Mouse (Mus musculus) heart, embryonic 14.5 days (tissue): ENCODE measurements around the gene Tcta. TPM values are rescaled to one million over a fixed set of nuclear protein-coding genes. Genes with fewer than 3 reads are reported as not detected.
A peak's percentile ranks its signal among the peaks of the same experiment; 100 is the strongest.
"Not testable (repeated sequence)": the region's sequence is repeated elsewhere in the genome, so short reads cannot be mapped to it uniquely, and the experiment has no call there.

ENCODE experiments used
- ATAC-seq: fragments of 200-750 bp; cut with Nextera tagmentation; 2 replicates; pipeline ENCODE4 v1.8.0; 2017; ENCODE audit warnings: low read depth, moderate TSS enrichment; ENCODE audit not compliant: insufficient number of reproducible peaks, insufficient read depth, low FRiP score
- H3K27ac ChIP-seq, 2 experiments: fragments of 200-500 bp in 1 of 2; fragments of 300-500 bp in 1 of 2; sonication (generic) in 1 of 2; replicated peaks in 1 of 2; 2 replicates each; pipeline ENCODE4 v1.5.1; 2012 to 2014; ENCODE audit warnings: low read depth in 2 of 2, low read length in 2 of 2, control low read depth in 1 of 2, mild to moderate bottlenecking in 1 of 2, mixed read lengths in 1 of 2; ENCODE audit not compliant: control insufficient read depth in 1 of 2, insufficient read depth in 1 of 2
- H3K27me3 ChIP-seq: fragments of 300-500 bp; sonication (generic); 2 replicates; pipeline ENCODE4 v1.6.1; 2014; ENCODE audit warnings: mild to moderate bottlenecking, low read length, control low read depth; ENCODE audit not compliant: control insufficient read depth, insufficient read depth
- H3K36me3 ChIP-seq: fragments of 300-500 bp; sonication (generic); 2 replicates; pipeline ENCODE4 v1.6.1; 2014; ENCODE audit warnings: mild to moderate bottlenecking, control low read depth, low read length, mixed read lengths; ENCODE audit not compliant: control insufficient read depth, insufficient read depth
- H3K4me1 ChIP-seq, 2 experiments: fragments of 200-500 bp in 1 of 2; fragments of 300-500 bp in 1 of 2; sonication (generic) in 1 of 2; 2 replicates each; pipeline ENCODE4 v1.6.1; 2012 to 2014; ENCODE audit warnings: low read length in 2 of 2, control low read depth in 1 of 2, mixed read lengths in 1 of 2; ENCODE audit not compliant: control insufficient read depth in 2 of 2, insufficient read depth in 2 of 2
- H3K4me2 ChIP-seq: fragments of 300-500 bp; sonication (generic); 2 replicates; pipeline ENCODE4 v1.6.1; 2014; ENCODE audit warnings: mild to moderate bottlenecking, low read length
- H3K4me3 ChIP-seq, 2 experiments: fragments of 200-500 bp in 1 of 2; fragments of 300-500 bp in 1 of 2; sonication (generic) in 1 of 2; 2 replicates each; pipeline ENCODE4 v1.5.1; 2012 to 2014; ENCODE audit warnings: low read length in 2 of 2, mild to moderate bottlenecking in 2 of 2, control low read depth in 1 of 2, low read depth in 1 of 2, moderate library complexity in 1 of 2; ENCODE audit not compliant: control insufficient read depth in 1 of 2, insufficient read depth in 1 of 2
- H3K9ac ChIP-seq: fragments of 300-500 bp; sonication (generic); 2 replicates; pipeline ENCODE4 v1.6.1; 2014; ENCODE audit warnings: mild to moderate bottlenecking, low read length
- H3K9me3 ChIP-seq: fragments of 300-500 bp; sonication (generic); 2 replicates; pipeline ENCODE4 v1.6.1; 2016; ENCODE audit warnings: low read length, control low read depth; ENCODE audit not compliant: control insufficient read depth
- WGBS: fragments of 180-500 bp; shearing (Covaris S2); extraction: QIAGEN DNeasy Blood & Tissue Kit; methylation state at CpG from one replicate; pipeline ENCODE4 v1.1.7; 2014; 5-methylcytosine and 5-hydroxymethylcytosine counted together
- polyA plus RNA-seq: library from polyadenylated mRNA; unstranded; fragments of >200 nt; fragmentation: Nextera tagmentation; extraction: Ambion mirVana; gene quantifications from 2 replicates; pipeline ENCODE4 v1.2.1, GENCODE M21; 2014

Tcta gene
- polyA plus RNA-seq, 1 experiment from 2014 or later, result 39.4 TPM

DNA sequence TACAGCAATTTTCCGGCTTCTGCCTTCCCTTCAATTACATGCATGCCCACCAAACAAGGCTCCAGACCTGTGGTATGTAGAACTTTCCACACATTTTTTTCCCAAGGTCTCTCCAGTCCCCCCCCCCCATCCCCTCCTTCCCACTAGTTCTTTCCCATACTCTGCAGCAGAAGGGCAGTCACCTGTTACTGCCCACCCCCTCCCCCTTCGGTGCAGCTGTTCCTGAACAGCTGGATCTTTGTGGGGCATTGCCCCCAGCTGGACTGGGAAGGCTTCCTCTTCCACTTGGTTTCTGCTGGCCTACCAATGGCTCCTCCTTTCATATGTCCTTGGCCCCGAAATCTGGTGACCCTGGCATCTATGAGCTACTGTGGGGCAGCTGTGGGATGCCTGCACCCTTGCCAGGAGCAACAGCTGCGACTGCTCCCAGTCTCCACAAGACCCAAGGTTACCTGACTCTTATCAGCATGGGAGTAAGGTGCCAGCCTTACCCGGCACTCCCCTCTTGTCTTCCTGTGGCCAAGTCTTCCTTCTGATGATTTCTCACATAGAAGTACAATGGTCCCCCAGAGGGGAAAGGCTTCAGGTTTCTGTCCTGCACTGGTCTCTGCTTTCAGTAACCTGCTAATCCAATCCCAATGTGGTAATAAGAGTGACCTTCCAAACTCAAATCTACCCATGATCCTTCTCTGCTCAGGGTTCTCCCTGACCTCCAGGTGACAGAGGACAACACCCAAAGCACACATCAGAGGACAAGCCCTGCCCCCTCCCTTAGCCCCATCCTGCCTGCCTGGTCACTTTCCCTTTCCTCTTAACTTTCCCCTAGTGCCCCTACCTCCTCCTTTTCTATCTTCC lies 31.3 kb downstream of the Tcta start:
- Histone ChIP-seq H3K36me3 (no peaks in the 10 kb centered on the region), H3K4me2 (no peak overlapping the region), H3K4me3 (no peak overlapping the region), H3K9me3 (no peaks in the 10 kb centered on the region), H3K4me1 (peaks cover 15 to 19% of the 10 kb centered on the region in 2 experiments), H3K9ac (no peak overlapping the region), H3K27ac (peak overlapping the region in 1 of 2 experiments; percentile 42; a peak in 1 of 4 replicates), H3K27me3 (no peaks in the 10 kb centered on the region)
- ATAC-seq, result no peak
- 67% methylated on average over 5 of the region's 5 CpGs for WGBS

DNA sequence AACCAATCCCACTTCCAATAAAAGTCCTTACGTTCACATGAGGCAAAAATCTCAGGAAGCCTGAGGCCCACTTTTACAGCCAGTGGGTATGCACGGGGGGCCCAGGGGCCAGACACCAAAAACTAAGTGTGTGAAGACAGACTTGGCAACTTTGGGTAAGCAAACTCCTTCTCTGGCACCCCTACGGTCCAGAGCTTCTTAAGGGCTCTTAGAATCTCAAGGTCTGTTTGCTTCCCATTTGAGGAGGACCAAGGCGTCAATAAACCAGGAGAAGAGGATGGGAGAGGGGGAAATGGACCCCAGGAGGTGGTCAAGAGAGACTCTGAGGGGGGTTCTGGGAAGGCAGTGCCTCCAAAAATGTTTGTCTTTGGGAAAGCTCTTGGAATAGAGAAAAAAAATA lies 32.5 kb downstream of the Tcta start:
- Histone ChIP-seq H3K27me3 (no peaks in the 10 kb centered on the region), H3K4me2 (no peak overlapping the region), H3K36me3 (no peaks in the 10 kb centered on the region), H3K9ac (no peak overlapping the region), H3K27ac (no peak overlapping the region), H3K9me3 (no peaks in the 10 kb centered on the region), H3K4me1 (peaks cover 18 to 21% of the 10 kb centered on the region in 2 experiments), H3K4me3 (no peak overlapping the region)
- no peak for ATAC-seq
- 84% methylated on average over 4 of the region's 4 CpGs for WGBS

DNA sequence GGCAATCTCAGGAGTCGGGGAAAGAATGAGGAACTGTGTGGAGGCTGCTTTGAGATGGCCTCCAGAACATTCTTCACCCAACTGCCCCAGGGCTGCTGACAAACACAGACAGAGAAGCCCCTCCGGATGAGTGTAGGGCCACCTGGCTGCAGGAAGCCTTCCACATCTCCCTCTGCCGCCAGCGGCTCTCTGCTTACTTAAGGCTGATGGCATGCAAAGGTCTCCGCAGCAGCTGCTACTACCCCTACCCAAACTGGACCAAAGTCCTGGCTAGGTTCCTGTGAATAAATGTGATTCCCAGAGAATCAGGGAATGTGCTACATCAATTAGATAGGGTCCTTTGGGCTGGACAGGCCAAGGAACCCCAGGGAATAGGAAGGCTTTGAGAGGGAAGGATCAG lies 33.3 kb downstream of the Tcta start:
- Histone ChIP-seq H3K27me3 (no peaks in the 10 kb centered on the region), H3K4me3 (no peak overlapping the region), H3K4me2 (no peak overlapping the region), H3K27ac (no peak overlapping the region), H3K9ac (no peak overlapping the region), H3K4me1 (peaks cover 22 to 27% of the 10 kb centered on the region in 2 experiments), H3K36me3 (no peaks in the 10 kb centered on the region), H3K9me3 (no peaks in the 10 kb centered on the region)
- 45% methylated on average over 5 of the region's 5 CpGs for WGBS
- no peak for ATAC-seq

DNA sequence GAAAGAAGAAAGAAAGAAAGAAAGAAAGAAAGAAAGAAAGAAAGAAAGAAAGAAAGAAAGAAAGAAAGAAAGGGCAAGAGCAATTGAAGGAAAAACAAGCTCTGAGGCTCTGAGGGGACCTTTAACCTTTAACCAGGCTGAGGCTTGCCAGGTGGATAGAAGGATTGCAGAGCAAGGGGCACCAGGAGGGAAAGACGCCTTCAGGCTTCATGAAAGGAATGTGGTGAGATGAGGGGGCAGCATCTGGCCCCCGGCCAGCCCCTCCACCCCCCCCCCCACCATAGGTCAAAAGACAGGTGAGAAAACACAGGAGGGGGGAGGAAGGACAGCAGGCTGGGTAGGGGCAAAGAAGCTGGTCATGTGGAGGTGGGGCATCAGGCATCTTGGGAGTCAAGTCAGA lies 34.0 kb downstream of the Tcta start:
- Histone ChIP-seq H3K27ac (no peak overlapping the region), H3K4me1 (peaks cover 26 to 32% of the 10 kb centered on the region in 2 experiments)
- 28% methylated on average over 2 of the region's 2 CpGs for WGBS

DNA sequence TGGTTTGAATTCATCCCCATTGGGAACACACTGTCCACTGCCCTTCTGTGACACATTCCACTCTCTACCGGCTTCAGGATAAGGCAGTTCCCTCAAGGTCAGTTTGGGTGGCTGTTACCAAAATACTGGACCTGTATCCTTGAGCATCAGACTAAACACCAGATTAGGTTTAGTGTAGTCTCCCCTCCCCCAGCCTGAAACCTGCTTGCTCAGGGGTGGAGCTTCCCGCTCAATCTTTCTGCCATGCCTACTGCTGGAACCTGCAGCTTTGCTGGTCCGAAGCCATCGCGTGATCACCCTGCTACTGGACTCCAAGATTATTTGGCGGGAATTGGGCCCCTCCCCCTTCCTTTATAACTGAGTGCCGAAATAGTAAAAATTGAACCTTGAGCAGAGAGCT lies 37.3 kb downstream of the Tcta start:
- not testable (repeated sequence) for H3K9me3 ChIP-seq, H3K4me3 ChIP-seq, H3K9ac ChIP-seq, H3K4me2 ChIP-seq, H3K27me3 ChIP-seq, H3K36me3 ChIP-seq, H3K27ac ChIP-seq, ATAC-seq
- 59% methylated on average over 6 of the region's 7 CpGs for WGBS
- H3K4me1 ChIP-seq, result peaks cover 24 to 38% of the 10 kb centered on the region in 2 experiments

More for the DNA sequence above, 34.0 kb downstream of the Tcta start:
- Histone ChIP-seq H3K9ac (no peak overlapping the region; the same call in 1 of the 2 replicates), H3K4me3 (no peak overlapping the region), H3K27me3 (no peaks in the 10 kb centered on the region), H3K4me2 (no peak overlapping the region), H3K9me3 (no peaks in the 10 kb centered on the region), H3K36me3 (no peaks in the 10 kb centered on the region)
- no peak for ATAC-seq

DNA sequence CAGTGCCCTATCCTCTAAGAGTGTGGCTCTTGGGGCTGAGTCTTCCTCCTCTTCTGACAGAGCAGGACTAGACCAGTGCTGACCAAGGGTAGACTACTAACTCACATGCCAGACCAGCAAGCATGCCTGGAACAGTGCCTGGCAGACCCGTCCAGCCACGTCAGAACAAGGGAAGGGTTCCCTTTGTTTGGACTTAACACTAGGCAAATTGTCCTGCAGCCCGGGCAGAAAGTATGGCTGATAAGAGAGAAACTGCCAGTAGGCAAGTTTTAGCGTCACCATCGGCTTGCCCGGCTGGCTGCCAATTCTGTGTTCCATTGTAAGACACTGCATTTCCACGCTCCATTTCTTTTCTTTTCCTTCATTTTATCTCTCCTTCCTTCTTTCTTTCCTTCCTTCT lies 38.3 kb downstream of the Tcta start:
- Histone ChIP-seq H3K27me3 (no peaks in the 10 kb centered on the region), H3K9me3 (no peaks in the 10 kb centered on the region), H3K36me3 (no peaks in the 10 kb centered on the region), H3K4me3 (no peak overlapping the region), H3K4me2 (no peak overlapping the region), H3K9ac (no peak overlapping the region), H3K4me1 (peaks cover 24 to 38% of the 10 kb centered on the region in 2 experiments), H3K27ac (peak overlapping the region; percentile 70 to 71)
- WGBS, result 41% methylated on average over 7 of the region's 7 CpGs
- ATAC-seq, result no peak

DNA sequence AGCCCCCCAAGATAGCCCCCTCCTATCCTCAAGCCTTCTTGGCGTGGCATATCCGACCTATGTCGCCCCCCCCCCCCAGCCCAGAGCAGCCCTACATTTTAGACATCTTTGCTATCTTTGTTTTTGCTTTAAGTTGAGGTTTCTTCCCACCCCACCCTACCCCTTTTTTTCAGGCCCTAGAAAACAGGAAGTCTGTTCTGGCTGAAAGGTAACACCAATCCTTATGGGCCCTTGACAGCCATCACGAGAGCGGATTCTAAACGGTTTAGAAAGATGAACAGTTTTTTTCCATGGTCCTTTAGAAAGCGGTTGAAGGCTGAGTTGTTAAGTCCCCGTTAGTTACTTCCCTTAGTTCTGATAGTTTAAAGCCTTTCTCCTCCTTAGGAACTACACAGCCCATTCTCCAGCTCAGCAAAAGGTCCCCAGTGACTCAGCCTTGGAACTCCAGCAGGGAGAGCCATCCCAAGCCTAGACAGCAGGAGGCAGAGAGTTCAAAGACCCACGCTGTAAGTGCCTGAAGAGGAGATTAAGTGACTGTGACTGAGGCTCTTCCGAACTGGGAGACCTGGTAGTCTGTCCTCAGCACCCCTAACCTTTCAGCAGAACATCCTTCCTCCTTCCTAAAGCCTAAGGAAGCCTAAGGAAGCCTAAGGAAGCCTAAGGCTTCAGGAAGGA lies 39.6 kb downstream of the Tcta start:
- Histone ChIP-seq H3K4me2 (no peak overlapping the region), H3K27ac (peak overlapping the region in 1 of 2 experiments; percentile 97; a peak in 1 of 4 replicates), H3K9me3 (no peaks in the 10 kb centered on the region), H3K36me3 (no peaks in the 10 kb centered on the region), H3K4me1 (peaks cover 25 to 42% of the 10 kb centered on the region in 2 experiments), H3K4me3 (no peak overlapping the region), H3K9ac (no peak overlapping the region), H3K27me3 (no peaks in the 10 kb centered on the region)
- 60% methylated on average over 10 of the region's 10 CpGs for WGBS
- no peak for ATAC-seq
